Mouse (Mus musculus): Measurements from ENCODE around the gene Pigm.

Pigm gene

DNA sequence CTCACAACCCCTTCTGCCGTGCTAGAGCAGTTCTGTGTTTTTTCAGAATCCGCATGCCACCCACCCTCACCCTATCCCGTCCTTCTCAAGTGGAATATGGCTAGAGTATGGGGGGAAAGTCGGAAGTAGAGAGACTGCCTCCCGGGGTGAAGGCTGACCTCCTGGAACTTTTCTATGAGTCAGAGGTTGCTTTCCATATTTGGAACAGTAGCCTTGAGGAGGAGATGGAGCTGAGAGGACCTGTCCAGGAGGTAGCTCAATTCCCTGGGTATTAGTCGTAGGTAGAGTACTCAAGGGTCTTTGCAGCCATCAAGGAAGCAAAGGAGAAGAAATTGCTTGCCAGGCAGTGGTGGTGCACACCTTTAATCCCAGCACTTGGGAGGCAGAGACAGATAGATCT, 24.3 kb upstream of the Pigm start:
- no peak for DNase-seq (ENCODE audit: low spot score in 2 of 2)

DNA sequence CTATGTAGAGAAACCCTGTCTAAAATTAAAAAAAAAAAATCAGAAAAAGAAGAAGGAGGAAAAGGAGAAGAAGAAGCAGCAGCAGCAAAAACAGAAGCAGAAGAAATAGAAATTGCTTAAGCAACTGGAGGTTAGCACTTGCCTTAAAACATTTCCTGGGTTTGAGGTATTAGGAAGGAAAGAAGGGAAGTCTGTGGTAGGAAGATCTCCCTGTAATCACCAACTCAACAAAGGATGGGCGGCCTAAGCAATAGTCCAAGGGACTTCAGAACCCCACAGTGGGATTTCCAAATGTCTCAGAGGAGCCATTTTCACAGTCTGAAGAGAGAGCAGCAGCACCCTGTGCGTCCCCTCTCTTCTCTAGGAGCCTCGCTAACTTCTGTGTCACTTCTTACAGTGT, 23.9 kb upstream of the Pigm start:
- DNase-seq (ENCODE audit: low spot score in 2 of 2) = no peak

GRCm38 (mm10) chr1:172355336-172355735, 21.0 kb upstream of the Pigm start:
- DNase-seq (ENCODE audit: low spot score in 2 of 2) = no peak

- peak; percentile 50 to 54 for DNase-seq (ENCODE audit: low spot score in 2 of 2)
Observed at GRCm38 (mm10) chr1:172357550-172357949, 18.8 kb upstream of the Pigm start.

- DNase-seq (ENCODE audit: low spot score in 2 of 2) = no peak
Observed at GRCm38 (mm10) chr1:172358341-172358740, 18.0 kb upstream of the Pigm start.

GRCm38 (mm10) chr1:172364684-172365083, 11.7 kb upstream of the Pigm start:
- peak; percentile 52 to 68 for DNase-seq (ENCODE audit: low spot score in 2 of 2)

DNA sequence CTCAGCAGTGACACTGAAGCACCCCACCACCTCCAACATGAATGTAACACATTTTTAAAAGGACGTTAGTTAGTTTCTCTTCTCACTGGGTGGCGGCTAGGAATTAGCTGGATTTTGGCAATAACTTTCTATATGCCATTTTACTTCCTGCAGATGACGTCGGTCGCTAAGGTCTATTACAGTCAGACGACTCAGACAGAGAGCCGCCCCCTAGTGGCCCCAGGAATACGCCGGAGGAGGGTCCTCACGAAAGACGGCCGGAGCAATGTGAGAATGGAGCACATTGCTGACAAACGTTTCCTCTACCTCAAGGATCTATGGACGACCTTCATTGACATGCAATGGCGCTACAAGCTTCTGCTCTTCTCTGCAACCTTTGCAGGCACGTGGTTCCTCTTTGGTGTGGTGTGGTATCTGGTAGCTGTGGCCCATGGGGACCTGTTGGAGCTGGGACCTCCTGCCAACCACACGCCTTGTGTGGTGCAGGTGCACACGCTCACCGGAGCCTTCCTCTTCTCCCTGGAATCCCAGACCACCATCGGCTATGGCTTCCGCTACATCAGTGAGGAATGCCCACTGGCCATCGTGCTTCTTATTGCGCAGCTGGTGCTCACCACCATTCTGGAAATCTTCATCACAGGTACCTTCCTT, 7.5 kb upstream of the Pigm start:
- DNase-seq (ENCODE audit: low spot score in 2 of 2) = no peak

- no peak for DNase-seq (ENCODE audit: low spot score in 2 of 2)
Observed at GRCm38 (mm10) chr1:172376758-172377458, 562 bp downstream of the Pigm start.

- DNase-seq (ENCODE audit: low spot score in 2 of 2) = no peak
Observed at GRCm38 (mm10) chr1:172380066-172380465, 3.7 kb downstream of the Pigm start.

GRCm38 (mm10) chr1:172382090-172382489, 5.7 kb downstream of the Pigm start:
- no peak for DNase-seq (ENCODE audit: low spot score in 2 of 2)

GRCm38 (mm10) chr1:172387246-172387645, 10.9 kb downstream of the Pigm start:
- DNase-seq (ENCODE audit: low spot score in 2 of 2) = no peak

DNA sequence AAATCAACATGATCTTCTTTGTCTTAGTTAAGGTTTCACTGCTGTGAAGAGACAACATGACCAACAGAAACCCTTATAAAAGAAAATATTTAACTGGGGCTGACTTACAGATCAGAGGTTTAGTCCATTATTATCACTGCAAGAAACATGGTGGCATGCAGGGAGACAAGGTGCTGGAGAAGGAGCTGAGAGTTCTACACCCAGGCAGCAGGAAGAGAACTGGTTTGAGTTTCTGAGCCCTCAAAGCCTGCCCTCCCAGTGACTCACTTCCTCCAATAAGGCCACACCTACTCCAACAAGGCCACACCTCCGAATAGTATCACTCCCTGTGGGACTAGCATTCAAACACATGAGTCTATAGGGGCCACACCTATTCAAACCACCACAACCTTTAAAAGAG, 14.4 kb downstream of the Pigm start:
- DNase-seq (ENCODE audit: low spot score in 2 of 2) = no peak

- DNase-seq (ENCODE audit: low spot score in 2 of 2) = no peak
Observed at GRCm38 (mm10) chr1:172391807-172392581, 15.6 kb downstream of the Pigm start.

- no peak for DNase-seq (ENCODE audit: low spot score in 2 of 2)
Observed at GRCm38 (mm10) chr1:172392643-172393170, 16.4 kb downstream of the Pigm start.

GRCm38 (mm10) chr1:172393739-172394138, 17.4 kb downstream of the Pigm start:
- no peak for DNase-seq (ENCODE audit: low spot score in 2 of 2)

DNA sequence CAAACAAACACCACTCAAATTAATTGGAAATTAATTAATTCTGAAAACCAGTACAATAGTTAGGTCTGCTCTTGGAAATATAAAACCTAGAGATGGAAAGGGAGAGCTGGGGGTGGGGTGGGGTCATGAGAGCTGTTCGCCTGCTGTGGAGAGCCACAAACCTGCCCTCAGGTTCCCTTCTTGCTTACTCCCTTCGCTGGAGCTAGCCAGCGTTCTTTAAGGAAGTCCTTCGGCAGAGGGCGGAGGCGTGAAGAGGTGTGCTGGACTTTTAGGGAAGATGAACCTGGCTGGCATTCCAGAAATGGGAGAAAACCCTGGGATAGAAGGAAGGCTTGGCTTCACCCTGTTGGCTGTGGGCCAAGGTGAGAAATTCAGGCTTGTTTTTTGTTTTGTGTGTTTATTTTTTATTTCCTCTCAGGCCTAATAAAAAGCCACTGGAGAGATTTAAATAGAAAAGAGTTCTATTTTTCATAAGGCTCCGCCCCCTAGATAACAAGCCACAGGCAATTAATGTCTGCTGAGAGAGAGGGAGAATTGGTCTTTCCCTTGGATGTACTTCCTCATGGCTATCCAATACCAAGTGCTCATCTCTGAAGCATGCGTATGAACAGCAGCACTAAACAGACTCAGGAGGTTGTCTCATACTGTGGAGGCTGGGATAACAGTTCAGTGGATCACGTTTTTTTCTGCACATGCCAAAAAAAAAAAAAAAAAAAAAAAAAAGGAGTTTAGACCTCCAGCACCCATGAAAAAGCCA, 20.8 kb downstream of the Pigm start:
- no peak for DNase-seq (ENCODE audit: low spot score in 2 of 2)

- no peak for DNase-seq (ENCODE audit: low spot score in 2 of 2)
Observed at GRCm38 (mm10) chr1:172406077-172406706, 29.8 kb downstream of the Pigm start.

GRCm38 (mm10) chr1:172408996-172409395, 32.6 kb downstream of the Pigm start:
- DNase-seq (ENCODE audit: low spot score in 2 of 2) = peak in 1 of 2 experiments; percentile 37

DNA sequence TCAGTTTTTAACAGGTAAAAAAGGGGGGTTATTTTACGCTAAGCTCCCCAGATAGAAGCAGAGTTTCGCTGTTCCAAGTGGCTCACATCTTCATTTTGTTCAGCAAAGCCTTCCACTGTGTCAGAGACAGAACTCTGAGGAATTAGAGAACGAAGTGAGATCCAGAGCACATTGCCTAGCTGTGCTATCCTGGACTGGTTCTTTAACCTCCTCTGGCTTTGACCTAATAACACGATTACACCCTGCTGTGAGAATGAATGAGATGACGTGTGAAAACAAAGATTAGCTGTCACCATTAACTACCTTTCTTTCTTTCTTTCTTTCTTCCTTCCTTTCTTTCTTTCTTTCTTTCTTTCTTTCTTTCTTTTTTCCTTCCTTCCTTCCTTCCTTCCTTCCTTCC, 33.1 kb downstream of the Pigm start:
- no peak for DNase-seq (ENCODE audit: low spot score in 2 of 2)

GRCm38 (mm10) chr1:172410806-172411205, 34.5 kb downstream of the Pigm start:
- peak; percentile 34 to 49 for DNase-seq (ENCODE audit: low spot score in 2 of 2)

DNA sequence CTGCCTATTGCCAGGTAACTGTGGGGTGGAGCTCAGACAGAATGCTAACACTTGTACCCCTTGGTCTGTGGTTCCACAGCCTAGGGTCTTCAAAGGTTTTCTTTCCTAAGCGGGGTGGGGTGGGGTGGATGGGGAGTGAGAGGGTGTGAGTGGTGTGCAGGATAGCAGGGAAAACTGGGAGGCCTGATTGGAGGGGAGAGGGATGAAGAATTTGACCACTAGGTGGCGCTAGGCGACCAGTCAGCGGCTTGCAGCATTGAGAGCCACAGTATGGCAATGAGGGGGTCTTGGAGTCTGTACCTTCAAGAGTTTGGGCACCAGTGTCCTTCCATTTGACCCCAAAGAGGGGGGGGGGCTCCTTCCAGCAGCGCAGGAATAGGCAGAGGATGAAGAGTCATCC, 35.9 kb downstream of the Pigm start:
- DNase-seq (ENCODE audit: low spot score in 2 of 2) = peak; percentile 74 to 78
